Mouse (Mus musculus) myocyte (in vitro differentiated cells): Measurements from ENCODE around the gene Gfy.

Experiments
- CEBPB ChIP-seq: IDR thresholded peaks from 2 replicates; pipeline ENCODE4 v1.6.1; 2011; ENCODE audit warnings: mild to moderate bottlenecking, moderate library complexity; ENCODE audit not compliant: poor library complexity, insufficient read depth, severe bottlenecking
- MAX ChIP-seq: IDR thresholded peaks from one replicate; pipeline ENCODE4 v1.6.1; 2011; ENCODE audit warnings: low read depth, mild to moderate bottlenecking, control low read depth
- MYOG ChIP-seq, 3 experiments: IDR thresholded peaks; one replicate each; pipeline ENCODE4 v1.6.1; 2011; ENCODE audit warnings: control low read depth in 2 of 3, low read depth in 2 of 3, mild to moderate bottlenecking in 2 of 3; ENCODE audit not compliant: insufficient read length in 2 of 3, control insufficient read depth in 1 of 3, insufficient read depth in 1 of 3
- POLR2A ChIP-seq: IDR thresholded peaks from one replicate; pipeline ENCODE4 v1.6.1; 2011; ENCODE audit warnings: low read depth, mild to moderate bottlenecking, control low read depth, moderate library complexity; ENCODE audit not compliant: insufficient read length

DNA sequence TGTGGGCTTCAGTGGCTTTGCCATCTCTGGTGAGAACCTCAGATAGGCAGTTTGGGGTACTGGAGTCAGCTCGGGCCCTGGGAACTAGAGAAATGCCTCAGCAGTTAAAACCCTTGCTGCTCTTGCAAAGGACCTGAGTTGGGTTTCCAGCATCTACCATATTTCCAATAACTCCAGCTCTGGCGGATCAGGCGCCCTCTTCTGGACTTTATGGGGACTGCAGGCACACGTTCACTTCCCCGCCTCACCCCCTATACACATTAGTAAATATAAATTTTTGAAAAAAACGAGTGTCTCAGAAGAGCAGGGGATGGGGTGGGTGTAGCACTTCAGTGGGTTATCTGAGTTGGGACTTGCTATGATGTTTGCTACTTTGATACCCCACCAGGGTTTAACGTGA is 6.4 kb downstream of the Gfy start:
- no peak for TF ChIP-seq MAX
- no peak for TF ChIP-seq CEBPB
- no peak for TF ChIP-seq MYOG (IDR thresholded peaks at IDR 0.05; ENCODE audit: control insufficient read depth in 1 of 3, insufficient read depth in 1 of 3, insufficient read length in 2 of 3, low read depth in 2 of 3)
- TF ChIP-seq POLR2A = no peak
